10 mouse cellular contexts compared by ENCODE assay signal in genomic region chr6:146110832-146111741, GRCm38 (mm10).
DNase-seq lines count a peak whose midpoint lies in the region; ATAC-seq and TF ChIP-seq lines count a peak whose summit lies in the region.
"Had no signal": no experiment of that assay in that cellular context is flagged by ENCODE, and none has a peak within 500 bp of the region (broad histone marks: within the 10 kb centered on the region; RNA-seq: fewer than 3 reads in every experiment).

No protein-coding gene starts in this region.

- no peak overlapping the region for H3K4me3 ChIP-seq in hindbrain, embryonic 11.5 days (ENCODE audit: low read depth, low read length)
- H3K4me3 ChIP-seq in myocyte = no peak overlapping the region
- H3K4me3 ChIP-seq: embryonic facial prominence, embryonic 15.5 days had no signal

- no peak overlapping the region for H3ac ChIP-seq in myocyte (ENCODE audit: control insufficient read depth, insufficient read length)

- H3K9ac ChIP-seq in hindbrain, embryonic 11.5 days (ENCODE audit: low read depth, low read length) = peak overlapping the region; percentile 35
- H3K9ac ChIP-seq: embryonic facial prominence, embryonic 15.5 days had no signal

- TF ChIP-seq POLR2A in myocyte (IDR thresholded peaks at IDR 0.05; ENCODE audit: insufficient read length, low read depth) = no peak

- peak overlapping the region; percentile 77 for H3K27ac ChIP-seq in hindbrain, embryonic 11.5 days (ENCODE audit: low read depth, low read length)
- H3K27ac ChIP-seq: embryonic facial prominence, embryonic 15.5 days had no signal

- 25% methylated on average over 21 of the region's 21 CpGs for WGBS in hindbrain, embryonic 11.5 days

- peak; percentile 84 for ATAC-seq in hindbrain, embryonic 11.5 days (ENCODE audit: low FRiP score)

- H3K27me3 ChIP-seq in hindbrain, embryonic 11.5 days (ENCODE audit: control insufficient read depth, insufficient read depth, low read length) = no peaks in the 10 kb centered on the region
- H3K27me3 ChIP-seq in myocyte (ENCODE audit: control insufficient read depth, insufficient read depth, insufficient read length) = no peaks in the 10 kb centered on the region
- H3K27me3 ChIP-seq: embryonic facial prominence, embryonic 15.5 days had no signal

- H3K4me1 ChIP-seq in hindbrain, embryonic 11.5 days (replicated peaks; ENCODE audit: control insufficient read depth, insufficient read depth, low read length) = peaks cover 6% of the 10 kb centered on the region; the same call in 1 of the 2 replicates

- H3K36me3 ChIP-seq in hindbrain, embryonic 11.5 days (ENCODE audit: control insufficient read depth, insufficient read depth, low read length) = no peaks in the 10 kb centered on the region
- no peaks in the 10 kb centered on the region for H3K36me3 ChIP-seq in myocyte (ENCODE audit: control insufficient read depth, insufficient read depth)
- H3K36me3 ChIP-seq: embryonic facial prominence, embryonic 15.5 days had no signal

- no peaks in the 10 kb centered on the region for H3K79me2 ChIP-seq in myocyte (ENCODE audit: control insufficient read depth, insufficient read depth)

- DNase-seq in layer of hippocampus, adult 11-12 months (ENCODE audit: low spot score) = peak; percentile 72
- DNase-seq in layer of hippocampus, adult 9-10 months (ENCODE audit: low spot score) = no peak
- DNase-seq in embryo, embryonic 10 days (ENCODE audit: low spot score) = peak; percentile 71
- peak; percentile 69 for DNase-seq in hindbrain, embryonic 11.5 days (ENCODE audit: low spot score)
- no peak for DNase-seq in adrenal gland, postnatal 4 days (ENCODE audit: low spot score in 2 of 2)
- DNase-seq in right cerebral cortex, postnatal 10 days (ENCODE audit: low spot score in 2 of 2) = no peak
- DNase-seq in right cerebral cortex, postnatal 14 days = no peak
- DNase-seq: kidney, adult 18-20 months had no signal

- no peaks in the 10 kb centered on the region for H3K9me3 ChIP-seq in hindbrain, embryonic 11.5 days (ENCODE audit: control insufficient read depth, low read length)
- H3K9me3 ChIP-seq: embryonic facial prominence, embryonic 15.5 days had no signal

- no peak overlapping the region for H3K4me2 ChIP-seq in hindbrain, embryonic 11.5 days (replicated peaks; ENCODE audit: low read depth, low read length)
- H3K4me2 ChIP-seq in myocyte (ENCODE audit: low read depth) = peak overlapping the region; percentile 51
- H3K4me2 ChIP-seq: embryonic facial prominence, embryonic 15.5 days had no signal

TF ChIP-seq in myocyte, 11 proteins besides CTCF, POLR2A, EP300 and RAD21:
- TF ChIP-seq E2F4 (IDR thresholded peaks at IDR 0.05; ENCODE audit: insufficient read depth) = no peak
- no peak for TF ChIP-seq TCF3 (IDR thresholded peaks at IDR 0.05; ENCODE audit: insufficient read length, low read depth)
- no peak for TF ChIP-seq CEBPB (IDR thresholded peaks at IDR 0.05; ENCODE audit: insufficient read depth, poor library complexity, severe bottlenecking)
- TF ChIP-seq REST (IDR thresholded peaks at IDR 0.05; ENCODE audit: insufficient read depth, insufficient read length) = no peak
- TF ChIP-seq POLR2AphosphoS2 (IDR thresholded peaks at IDR 0.05; ENCODE audit: insufficient read length, low read depth) = no peak
- no peak for TF ChIP-seq MYOG (IDR thresholded peaks at IDR 0.05; ENCODE audit: control insufficient read depth in 1 of 3, insufficient read depth in 1 of 3, insufficient read length in 2 of 3, low read depth in 2 of 3)
- no peak for TF ChIP-seq USF1 (IDR thresholded peaks at IDR 0.05; ENCODE audit: low read depth)
- no peak for TF ChIP-seq MYOD1 (IDR thresholded peaks at IDR 0.05; ENCODE audit: control insufficient read depth in 1 of 3, insufficient read length in 2 of 3, low read depth in 2 of 3)
- no peak for TF ChIP-seq TCF12 (IDR thresholded peaks at IDR 0.05; ENCODE audit: insufficient read depth, poor library complexity, severe bottlenecking)
- TF ChIP-seq SRF (IDR thresholded peaks at IDR 0.05; ENCODE audit: control insufficient read depth, insufficient read length, low read depth) = no peak
- TF ChIP-seq MAX (IDR thresholded peaks at IDR 0.05; ENCODE audit: low read depth) = no peak

Comparison
In these comparisons a context has a peak if more than half of its experiments do, and no peak if none do; other contexts are left out.
1. DNase-seq: peak in layer of hippocampus, adult 11-12 months (single experiment), embryo, embryonic 10 days (single experiment) and hindbrain, embryonic 11.5 days (single experiment); none in layer of hippocampus, adult 9-10 months (single experiment), adrenal gland, postnatal 4 days (0 of 2), right cerebral cortex, postnatal 10 days (0 of 2) and right cerebral cortex, postnatal 14 days (single experiment).